Mouse (Mus musculus) macrophage (primary cell): ENCODE measurements around the gene AC109138.7. TPM values are rescaled to one million over a fixed set of nuclear protein-coding genes. Genes with fewer than 3 reads are reported as not detected.

Experiments used
- H3K27ac ChIP-seq: fragments of 350-480 bp; formaldehyde crosslinking; 2 replicates; pipeline ENCODE4 v1.9.0; 2021
- H3K36me3 ChIP-seq: fragments of 350-480 bp; formaldehyde crosslinking; 2 replicates; pipeline ENCODE4 v1.9.0; 2021; ENCODE audit errors: inconsistent target
- H3K4me3 ChIP-seq: fragments of 350-480 bp; formaldehyde crosslinking; 2 replicates; pipeline ENCODE4 v1.9.0; 2021; ENCODE audit errors: inconsistent target
- H3K79me2 ChIP-seq: fragments of 350-480 bp; formaldehyde crosslinking; 2 replicates; pipeline ENCODE4 v1.9.0; 2021; ENCODE audit errors: inconsistent target
- WGBS: methylation state at CpG from one replicate; pipeline ENCODE4 v1.1.7; 2026; ENCODE audit warnings: inconsistent platforms; ENCODE audit not compliant: missing documents; 5-methylcytosine and 5-hydroxymethylcytosine counted together
- polyA plus RNA-seq: library from polyadenylated mRNA; stranded (reverse); fragments of 250-400 nt; gene quantifications from 3 replicates; pipeline ENCODE4 v1.2.4, GENCODE M21; 2018; ENCODE audit warnings: inconsistent platforms

AC109138.7 gene
- polyA plus RNA-seq, 1 experiment from 2014 or later, result not detected

GRCm38 (mm10) chr19:4184976-4185975 is 28.9 kb upstream of the AC109138.7 start:
- WGBS, result 42% methylated on average over 15 of the region's 15 CpGs

GRCm38 (mm10) chr19:4187303-4187702 is 26.9 kb upstream of the AC109138.7 start:
- no peaks in the 10 kb centered on the region for H3K36me3 ChIP-seq
- 68% methylated on average over 3 of the region's 3 CpGs for WGBS

More at GRCm38 (mm10) chr19:4184976-4185975, 28.9 kb upstream of the AC109138.7 start:
- Histone ChIP-seq H3K79me2 (no peaks in the 10 kb centered on the region), H3K27ac (no peak overlapping the region), H3K4me3 (no peak overlapping the region), H3K36me3 (no peaks in the 10 kb centered on the region)

GRCm38 (mm10) chr19:4189051-4189620 is 25.0 kb upstream of the AC109138.7 start:
- no peak overlapping the region for H3K27ac ChIP-seq

More at GRCm38 (mm10) chr19:4187303-4187702, 26.9 kb upstream of the AC109138.7 start:
- H3K4me3 ChIP-seq, result no peak overlapping the region
- no peak overlapping the region for H3K27ac ChIP-seq
- peaks cover 1% of the 10 kb centered on the region for H3K79me2 ChIP-seq

GRCm38 (mm10) chr19:4190831-4191334 is 23.3 kb upstream of the AC109138.7 start, which contains the start of gene Tbc1d10c:
Gene Tbc1d10c, minus strand, starts transcription at chr19:4191284.
- WGBS, result 19% methylated on average over 4 of the region's 4 CpGs
- peak within 1 kb of the TSS; percentile 60 for H3K27ac ChIP-seq

More at GRCm38 (mm10) chr19:4189051-4189620, 25.0 kb upstream of the AC109138.7 start:
- Histone ChIP-seq H3K79me2 (peaks cover 19% of the 10 kb centered on the region), H3K36me3 (peaks cover 10% of the 10 kb centered on the region), H3K4me3 (no peak overlapping the region)
- WGBS, result 59% methylated on average over 12 of the region's 12 CpGs

GRCm38 (mm10) chr19:4191528-4192250 is 22.5 kb upstream of the AC109138.7 start, which contains the start of gene Ppp1ca:
Gene Ppp1ca, plus strand, starts transcription at chr19:4192065.
- 2% methylated on average over 44 of the region's 47 CpGs for WGBS
- H3K4me3 ChIP-seq, result peak within 1 kb of the TSS; percentile 99
- peak within 1 kb of the TSS; percentile 76 for H3K27ac ChIP-seq
- H3K36me3 ChIP-seq, result peaks cover 33% of the 10 kb centered on the region
- H3K79me2 ChIP-seq, result peaks cover 36% of the 10 kb centered on the region

More at GRCm38 (mm10) chr19:4190831-4191334, 23.3 kb upstream of the AC109138.7 start, which contains the start of gene Tbc1d10c:
- H3K4me3 ChIP-seq, result peak within 1 kb of the TSS; percentile 99; the same call in 1 of the 2 replicates
- peaks cover 32% of the 10 kb centered on the region for H3K79me2 ChIP-seq
- H3K36me3 ChIP-seq, result peaks cover 26% of the 10 kb centered on the region

- WGBS, result under 1% methylated on average over 35 of the region's 52 CpGs
- H3K4me3 ChIP-seq, result peak overlapping the region; percentile 99
- H3K36me3 ChIP-seq, result peaks cover 38% of the 10 kb centered on the region
- peaks cover 39% of the 10 kb centered on the region for H3K79me2 ChIP-seq
- H3K27ac ChIP-seq, result peak overlapping the region; percentile 76
Measured at GRCm38 (mm10) chr19:4192251-4192985, 21.7 kb upstream of the AC109138.7 start.

GRCm38 (mm10) chr19:4193129-4193528 is 21.0 kb upstream of the AC109138.7 start:
- WGBS, result 64% methylated on average over 6 of the region's 6 CpGs
- H3K79me2 ChIP-seq, result peaks cover 39% of the 10 kb centered on the region
- peak overlapping the region; percentile 76; the same call in 1 of the 2 replicates for H3K27ac ChIP-seq
- peaks cover 45% of the 10 kb centered on the region for H3K36me3 ChIP-seq
- peak overlapping the region; percentile 99 for H3K4me3 ChIP-seq

GRCm38 (mm10) chr19:4194021-4194724 is 20.0 kb upstream of the AC109138.7 start:
- Histone ChIP-seq H3K4me3 (no peak overlapping the region), H3K27ac (no peak overlapping the region), H3K79me2 (peaks cover 39% of the 10 kb centered on the region), H3K36me3 (peaks cover 47% of the 10 kb centered on the region)
- WGBS, result 84% methylated on average over 8 of the region's 8 CpGs

GRCm38 (mm10) chr19:4194776-4195650 is 19.1 kb upstream of the AC109138.7 start:
- peaks cover 47% of the 10 kb centered on the region for H3K79me2 ChIP-seq
- WGBS, result 91% methylated on average over 12 of the region's 12 CpGs
- no peak overlapping the region for H3K27ac ChIP-seq
- H3K4me3 ChIP-seq, result no peak overlapping the region
- H3K36me3 ChIP-seq, result peaks cover 47% of the 10 kb centered on the region

- Histone ChIP-seq H3K36me3 (peaks cover 47% of the 10 kb centered on the region), H3K27ac (no peak overlapping the region), H3K4me3 (no peak overlapping the region), H3K79me2 (peaks cover 57% of the 10 kb centered on the region)
- 74% methylated on average over 2 of the region's 2 CpGs for WGBS
Measured at GRCm38 (mm10) chr19:4196048-4196447, 18.1 kb upstream of the AC109138.7 start.

- Histone ChIP-seq H3K4me3 (no peak overlapping the region), H3K36me3 (peaks cover 47% of the 10 kb centered on the region), H3K27ac (no peak overlapping the region), H3K79me2 (peaks cover 60% of the 10 kb centered on the region)
- 32% methylated on average over 5 of the region's 5 CpGs for WGBS
Measured at GRCm38 (mm10) chr19:4196548-4196947, 17.6 kb upstream of the AC109138.7 start.

GRCm38 (mm10) chr19:4197180-4197579 is 17.0 kb upstream of the AC109138.7 start:
- WGBS, result 93% methylated on average over 3 of the region's 3 CpGs
- Histone ChIP-seq H3K36me3 (peaks cover 47% of the 10 kb centered on the region), H3K4me3 (no peak overlapping the region), H3K79me2 (peaks cover 60% of the 10 kb centered on the region), H3K27ac (no peak overlapping the region)
